Mouse (Mus musculus) megakaryocyte, embryonic 14.5 days (primary cell): ENCODE data around the gene Lama5.

ENCODE experiments used
- FLI1 ChIP-seq: IDR thresholded peaks from 2 replicates; pipeline ENCODE4 v1.6.1; 2012; ENCODE audit warnings: low read length, inconsistent platforms, mixed read lengths
- GATA1 ChIP-seq: IDR thresholded peaks from 3 replicates; pipeline ENCODE4 v1.6.1; 2012; ENCODE audit warnings: mixed read lengths, low read length, inconsistent platforms, borderline replicate concordance

- TF ChIP-seq GATA1 (no peak), FLI1 (peak; percentile 82; the same call in 1 of the 2 replicates)
Measured at GRCm38 (mm10) chr2:180170806-180171521, 54.7 kb downstream of the Lama5 start, which contains the start of gene Adrm1.
